Mouse (Mus musculus): ENCODE measurements around the gene Gli3. TPM values are rescaled to one million over a fixed set of nuclear protein-coding genes. Genes with fewer than 3 reads are reported as not detected.

The Gli3 gene
- total RNA-seq, 2 experiments from 2014 or later, result 3.8 to 4.4 TPM

GRCm38 (mm10) chr13:15545346-15545896, 82.4 kb downstream of the Gli3 start:
- intact Hi-C loops (cut with DNase I), result no loop called here
- DNase-seq, result no peak

GRCm38 (mm10) chr13:15546258-15546657, 83.2 kb downstream of the Gli3 start:
- no peak for DNase-seq

GRCm38 (mm10) chr13:15549466-15549865, 86.4 kb downstream of the Gli3 start:
- intact Hi-C loops (cut with DNase I), result no loop called here
- DNase-seq, result no peak

More at GRCm38 (mm10) chr13:15546258-15546657, 83.2 kb downstream of the Gli3 start:
- intact Hi-C loops (cut with DNase I), result no loop called here

- intact Hi-C loops (cut with DNase I), result no loop called here
- DNase-seq, result no peak
Observed at GRCm38 (mm10) chr13:15550027-15550602, 87.1 kb downstream of the Gli3 start.

- intact Hi-C loops (cut with DNase I), result no loop called here
- no peak for DNase-seq
Observed at GRCm38 (mm10) chr13:15550731-15551130, 87.7 kb downstream of the Gli3 start.

- no peak for DNase-seq
- intact Hi-C loops (cut with DNase I), result no loop called here
Observed at GRCm38 (mm10) chr13:15552009-15552408, 89.0 kb downstream of the Gli3 start.

GRCm38 (mm10) chr13:15556646-15557098, 93.6 kb downstream of the Gli3 start:
- no peak for DNase-seq
- intact Hi-C loops (cut with DNase I), result no loop called here

- intact Hi-C loops (cut with DNase I), result no loop called here
- no peak for DNase-seq
Observed at GRCm38 (mm10) chr13:15561441-15561840, 98.4 kb downstream of the Gli3 start.

- intact Hi-C loops (cut with DNase I), result no loop called here
- no peak for DNase-seq
Observed at GRCm38 (mm10) chr13:15570908-15571568, 108.0 kb downstream of the Gli3 start.

GRCm38 (mm10) chr13:15577133-15577917, 114.3 kb downstream of the Gli3 start:
- intact Hi-C loops (cut with DNase I), result no loop called here
- no peak for DNase-seq

GRCm38 (mm10) chr13:15580458-15580857, 117.4 kb downstream of the Gli3 start:
- intact Hi-C loops (cut with DNase I), result no loop called here
- DNase-seq, result no peak

GRCm38 (mm10) chr13:15585941-15586340, 122.9 kb downstream of the Gli3 start:
- intact Hi-C loops (cut with DNase I), result no loop called here
- DNase-seq, result no peak

GRCm38 (mm10) chr13:15588278-15589272, 125.5 kb downstream of the Gli3 start:
- intact Hi-C loops (cut with DNase I), result no loop called here
- peak in 1 of 2 experiments; percentile 19 for DNase-seq

GRCm38 (mm10) chr13:15590326-15590933, 127.4 kb downstream of the Gli3 start:
- intact Hi-C loops (cut with DNase I), result no loop called here

GRCm38 (mm10) chr13:15596667-15597066, 133.6 kb downstream of the Gli3 start:
- intact Hi-C loops (cut with DNase I), result no loop called here
- no peak for DNase-seq

More at GRCm38 (mm10) chr13:15590326-15590933, 127.4 kb downstream of the Gli3 start:
- no peak for DNase-seq

GRCm38 (mm10) chr13:15599741-15600140, 136.7 kb downstream of the Gli3 start:
- no peak for DNase-seq
- intact Hi-C loops (cut with DNase I), result no loop called here

GRCm38 (mm10) chr13:15602161-15602560, 139.1 kb downstream of the Gli3 start:
- DNase-seq, result no peak
- intact Hi-C loops (cut with DNase I), result no loop called here

- intact Hi-C loops (cut with DNase I), result no loop called here
- no peak for DNase-seq
Observed at GRCm38 (mm10) chr13:15602677-15603221, 139.7 kb downstream of the Gli3 start.

GRCm38 (mm10) chr13:15604074-15604473, 141.0 kb downstream of the Gli3 start:
- DNase-seq, result no peak

More at GRCm38 (mm10) chr13:15604074-15604473, 141.0 kb downstream of the Gli3 start:
- intact Hi-C loops (cut with DNase I), result no loop called here
